Mouse (Mus musculus) right cerebral cortex, postnatal 36 days (tissue): ENCODE measurements around the gene Srrm1.
"Not testable (repeated sequence)": the region's sequence is repeated elsewhere in the genome, so short reads cannot be mapped to it uniquely, and the experiment has no call there.

Experiments
- DNase-seq, 2 experiments: peaks; one replicate each; pipeline ENCODE4 v3.0.0; 2022; ENCODE audit warnings: low spot score in 2 of 2, mixed read lengths in 1 of 2

Gene Srrm1

DNA sequence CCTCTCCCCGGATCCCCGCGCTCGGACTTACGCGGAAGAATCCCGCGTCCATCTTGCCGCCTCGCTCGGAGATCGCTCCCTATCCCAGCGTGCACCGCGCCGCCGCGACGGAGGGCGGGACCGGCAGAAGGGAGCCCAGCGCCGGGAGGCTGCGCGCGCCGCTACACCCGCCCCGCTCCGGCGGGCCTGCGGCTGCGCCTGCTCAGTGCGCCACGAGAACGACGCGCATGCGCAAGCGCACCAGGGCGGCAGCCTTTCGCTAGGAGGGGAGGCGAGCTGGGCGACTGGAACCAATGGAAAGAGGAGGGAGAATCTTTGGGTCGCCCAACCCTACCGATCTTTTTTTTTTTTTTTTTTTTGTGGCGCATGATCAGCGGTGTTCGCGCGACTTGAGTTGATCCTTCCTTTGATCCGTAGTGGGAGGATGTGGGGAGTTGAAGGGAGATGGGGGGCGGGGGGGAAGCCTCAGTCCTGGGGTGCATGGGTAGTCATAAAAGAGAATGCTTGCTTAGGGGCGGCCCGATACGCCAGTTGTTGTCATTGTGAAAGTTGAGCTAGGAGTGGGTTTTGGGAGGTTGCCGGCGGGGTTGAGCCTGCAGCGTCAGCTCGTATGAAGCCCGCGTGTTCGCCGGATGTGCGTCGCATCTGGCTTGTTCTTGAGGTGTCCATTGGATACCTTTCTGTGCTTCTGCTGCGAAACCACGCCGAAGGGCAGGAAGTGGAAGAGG, at the start of gene Srrm1:
Srrm1 (minus strand) TSS at position 256 of the 728 bp plus-strand sequence.
- DNase-seq: peak; percentile 96

DNA sequence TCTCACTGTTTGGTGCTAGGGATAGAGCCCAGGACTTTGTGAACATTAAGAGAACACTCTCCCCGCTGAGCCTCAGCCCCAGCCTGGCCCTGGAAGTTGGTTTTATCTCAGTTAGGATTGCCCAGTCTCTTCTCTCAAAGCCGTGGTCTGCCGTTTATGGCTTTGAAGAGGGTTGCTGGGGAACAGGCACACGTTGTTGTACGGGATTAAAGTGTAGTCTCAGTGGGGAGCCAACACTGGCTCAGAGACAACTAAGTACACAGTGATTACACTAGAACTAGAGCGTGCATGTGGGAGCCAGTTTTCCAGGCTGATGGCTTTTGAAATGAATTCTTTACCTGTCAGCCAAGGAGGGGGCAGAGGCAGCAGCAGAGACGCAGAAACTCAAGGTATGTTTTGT, 48.8 kb upstream of the Srrm1 start:
- DNase-seq: no peak

DNA sequence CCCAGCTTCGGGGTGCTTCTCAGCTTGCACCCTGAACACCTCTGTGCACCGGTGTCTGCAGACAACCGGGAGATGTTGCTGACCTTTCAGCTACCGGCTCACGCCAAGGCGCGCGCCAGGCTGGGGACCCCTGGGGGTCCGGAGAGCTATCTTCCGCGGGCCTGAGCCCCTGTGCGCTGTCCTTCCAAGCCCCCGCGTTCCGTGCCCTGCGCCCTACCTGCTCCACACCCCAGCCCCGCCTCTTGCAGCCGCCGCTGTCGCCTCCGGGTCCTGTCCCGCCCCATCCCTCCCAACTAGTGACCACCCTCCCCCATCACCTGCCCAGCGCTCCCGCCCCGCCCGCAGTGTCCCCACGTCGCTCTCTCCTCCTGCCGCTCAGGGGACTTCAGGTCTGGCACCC, 44.9 kb upstream of the Srrm1 start, which contains the start of gene Ncmap:
Ncmap (minus strand) TSS at position 237 of the 400 bp plus-strand sequence.
- no peak for DNase-seq

DNA sequence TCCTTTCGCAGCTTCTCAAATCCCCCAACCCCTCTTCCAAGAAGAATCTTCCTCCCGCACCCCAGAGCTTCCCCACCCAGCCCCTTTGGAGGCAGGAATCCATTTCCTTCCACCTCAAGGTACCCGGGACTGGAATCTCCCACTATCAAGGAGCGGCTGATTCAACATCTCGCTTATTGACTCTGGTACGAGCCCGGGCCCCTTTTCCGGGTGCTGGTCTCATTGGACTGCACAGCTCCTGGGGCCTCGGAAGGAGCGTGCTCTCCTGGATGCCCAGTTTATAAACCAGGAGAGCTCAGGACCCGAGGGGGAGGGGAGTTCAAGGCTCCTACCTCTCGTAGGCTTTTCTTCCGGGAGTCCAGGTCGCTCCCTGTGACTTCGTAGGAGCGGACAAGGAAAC, 44.4 kb upstream of the Srrm1 start:
- DNase-seq: no peak

DNA sequence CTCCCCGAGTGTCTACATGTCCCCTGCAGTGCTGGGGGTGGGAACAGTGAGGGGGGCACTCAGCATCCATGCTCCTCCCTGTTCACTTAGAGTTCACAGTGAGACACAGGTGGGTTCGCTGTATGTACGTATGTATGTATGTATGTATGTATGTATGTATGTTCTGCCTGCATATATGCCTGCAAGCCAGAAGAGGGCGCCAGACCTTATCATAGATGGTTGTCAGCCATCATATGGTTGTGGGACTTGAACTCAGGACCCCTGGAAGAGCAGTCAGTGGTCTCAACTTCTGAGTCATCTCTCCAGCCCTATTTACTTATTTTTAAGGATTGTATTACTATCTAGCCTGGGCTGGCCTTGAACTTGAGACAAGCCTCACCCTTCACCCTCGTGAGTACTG, 43.2 kb upstream of the Srrm1 start:
- no peak for DNase-seq

DNA sequence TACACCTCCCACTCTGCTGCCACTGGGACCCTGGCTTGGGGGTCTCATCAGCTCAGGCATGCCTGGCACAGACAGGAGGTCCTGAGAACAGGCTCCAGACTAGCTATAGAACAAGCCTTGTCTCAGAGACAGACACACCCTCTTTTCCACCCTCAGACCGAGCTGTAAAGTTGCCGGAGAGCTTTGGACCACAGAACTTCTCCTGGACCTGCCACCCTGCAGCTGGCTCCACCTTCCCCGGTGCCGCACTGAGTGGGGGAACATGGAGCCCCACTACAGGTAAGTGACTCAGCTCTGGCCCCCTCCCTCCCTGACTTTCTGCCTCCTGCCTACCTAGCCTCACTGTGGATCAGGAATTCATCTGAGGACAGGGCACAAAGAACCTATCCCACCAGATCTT, 42.3 kb upstream of the Srrm1 start:
- no peak for DNase-seq

DNA sequence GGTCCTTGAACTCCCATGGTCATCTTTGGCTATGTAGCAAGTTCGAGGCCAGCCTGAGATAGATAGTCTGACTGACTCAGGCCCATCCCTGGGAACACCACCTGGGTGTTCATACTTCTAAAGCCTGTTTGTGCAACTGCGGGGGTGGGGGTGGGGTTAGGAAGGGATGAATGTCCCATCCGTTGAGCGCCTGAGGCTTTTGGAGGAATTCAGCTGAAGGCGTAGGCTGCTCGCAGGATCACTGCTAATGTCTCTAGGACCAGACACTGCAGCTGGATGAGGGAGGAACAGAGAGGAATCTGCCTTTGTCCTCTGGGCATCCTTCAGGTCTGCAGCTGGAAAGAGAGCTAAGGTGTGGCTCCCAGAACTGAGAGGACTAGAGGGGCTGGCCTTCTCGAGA, 41.5 kb upstream of the Srrm1 start:
- DNase-seq: no peak

DNA sequence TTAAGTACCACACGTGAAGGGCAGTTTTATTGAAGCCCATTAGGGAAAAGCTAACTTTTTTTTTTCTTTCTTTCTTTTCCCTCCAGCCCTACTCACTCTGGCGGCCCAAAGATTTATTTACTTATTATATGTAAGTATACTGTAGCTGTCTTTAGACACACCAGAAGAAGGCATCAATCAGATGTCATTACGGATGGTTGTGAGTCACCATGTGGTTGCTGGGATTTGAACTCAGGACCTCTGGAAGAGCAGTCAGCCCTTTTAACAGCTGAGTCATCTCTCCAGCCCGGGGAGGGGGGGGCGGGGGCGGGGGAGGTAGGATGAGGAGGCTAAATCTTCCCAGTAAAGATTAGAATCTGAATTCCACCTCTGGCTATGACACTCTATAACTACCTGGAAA, 40.3 kb upstream of the Srrm1 start:
- no peak for DNase-seq

DNA sequence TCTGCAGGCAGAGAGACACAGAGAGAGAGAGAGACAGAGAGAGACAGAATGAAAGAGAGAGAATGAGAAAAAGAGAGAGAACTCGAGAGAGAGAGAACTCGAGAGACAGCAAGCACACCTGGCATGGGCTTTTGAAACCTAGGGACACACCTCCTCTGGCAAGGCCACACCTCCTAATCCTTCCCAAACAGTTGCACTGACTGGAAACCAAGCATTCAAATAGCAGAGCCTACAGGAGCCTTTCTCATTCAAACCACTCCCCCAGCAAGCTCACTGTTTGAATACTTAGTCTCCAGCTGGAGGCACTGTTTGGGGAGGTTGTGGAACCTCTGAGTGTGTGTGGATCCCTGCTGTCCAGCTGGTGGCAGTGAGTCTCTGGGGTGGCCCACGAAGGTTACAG, 39.7 kb upstream of the Srrm1 start:
- DNase-seq: no peak

DNA sequence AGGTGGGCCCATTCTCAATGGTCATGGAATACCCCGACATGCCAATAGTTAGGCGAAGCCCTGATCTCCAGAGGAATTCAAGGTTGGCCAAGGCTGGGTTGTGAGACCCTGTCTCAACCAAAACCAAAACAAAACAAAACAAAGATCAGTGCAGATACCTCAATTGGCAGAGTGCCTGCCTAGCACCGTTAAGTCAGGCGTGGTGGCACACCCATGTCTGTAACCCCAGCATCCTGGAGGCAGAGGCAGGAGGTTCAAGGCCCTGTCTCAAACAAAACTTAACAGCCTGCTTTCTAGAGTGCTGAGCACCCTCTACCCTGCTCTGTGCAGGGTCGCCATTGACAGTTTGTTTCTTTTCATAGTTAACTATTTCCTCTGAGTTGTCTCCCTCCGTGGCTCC, 37.9 kb upstream of the Srrm1 start:
- no peak for DNase-seq

DNA sequence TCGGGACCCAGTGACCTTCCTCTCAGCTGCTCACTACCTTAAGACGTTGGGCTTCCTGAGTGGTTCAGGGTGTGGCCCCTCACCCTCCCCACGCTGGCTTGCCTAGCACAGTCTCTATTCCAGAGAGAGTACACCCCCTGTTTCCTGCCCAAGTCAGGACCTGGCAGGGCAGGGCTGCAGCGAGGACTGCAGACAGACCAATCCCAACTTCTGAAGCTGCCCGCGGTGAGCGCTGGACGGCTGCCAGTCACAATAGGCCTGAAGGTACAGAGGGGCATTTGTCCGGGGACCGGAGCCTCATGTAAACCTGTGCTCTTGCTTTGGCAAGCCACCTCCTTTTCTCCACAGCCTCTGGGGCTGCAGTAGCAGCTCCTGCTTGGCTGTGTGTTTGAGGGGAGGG, 32.5 kb upstream of the Srrm1 start:
- no peak for DNase-seq

DNA sequence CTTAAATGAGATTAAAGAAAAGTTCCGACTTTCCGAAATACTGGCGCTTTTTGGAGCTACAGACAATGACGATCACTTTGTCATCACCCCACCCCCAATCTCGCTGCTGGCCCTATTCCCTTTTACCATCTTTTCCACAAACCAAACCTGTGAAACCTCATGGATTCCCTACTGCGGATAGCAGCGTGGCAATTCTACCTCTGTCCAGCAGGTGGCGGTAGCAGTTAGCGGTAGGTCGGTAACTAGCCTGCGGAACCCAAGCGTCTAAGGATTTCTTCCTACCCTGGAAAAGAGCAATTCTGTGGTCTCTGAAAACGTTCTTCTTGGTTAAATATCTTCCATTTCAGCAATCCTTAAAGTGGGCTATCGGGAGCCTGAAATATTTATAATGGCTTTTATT, 29.2 kb upstream of the Srrm1 start:
- peak in 1 of 2 experiments; percentile 16 for DNase-seq

DNA sequence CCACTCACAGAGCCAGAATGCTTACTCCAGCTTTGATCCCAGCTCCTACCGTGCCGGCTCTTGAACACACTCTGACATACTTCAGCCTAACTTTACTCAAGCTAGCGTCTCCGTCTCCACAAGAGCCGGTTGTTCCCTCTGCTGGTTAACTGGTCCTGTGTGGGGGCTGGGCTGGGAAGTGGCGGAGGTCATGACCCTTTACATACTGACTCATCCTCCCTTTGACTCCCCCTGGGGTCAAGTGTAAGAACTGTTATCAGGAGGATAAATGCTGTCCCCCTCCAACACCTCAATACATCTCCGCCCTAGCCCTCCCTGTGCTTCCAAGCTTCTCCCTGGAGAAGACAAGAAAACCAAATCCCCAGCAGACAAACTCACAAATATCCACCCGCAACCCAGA, 28.2 kb upstream of the Srrm1 start:
- no peak for DNase-seq

DNA sequence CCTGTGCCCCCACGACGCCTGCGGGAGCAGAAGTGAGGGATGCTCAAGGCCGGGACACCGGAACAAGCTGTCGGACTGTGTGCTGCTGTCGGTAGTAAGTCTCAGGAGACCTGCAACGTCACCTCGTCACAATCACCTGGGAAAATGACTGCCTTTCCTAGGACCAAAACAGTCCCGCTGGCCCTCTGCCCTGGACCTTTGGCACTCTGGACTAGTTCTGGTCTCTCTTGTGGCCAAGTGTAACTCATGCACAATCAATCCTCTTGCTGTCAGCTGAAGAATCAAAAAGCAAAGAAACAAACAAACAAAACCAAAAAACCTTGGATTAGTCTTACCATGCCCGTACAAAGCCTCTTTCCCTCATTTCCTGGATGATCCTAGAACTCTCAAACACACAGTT, 24.1 kb upstream of the Srrm1 start:
- DNase-seq: no peak

DNA sequence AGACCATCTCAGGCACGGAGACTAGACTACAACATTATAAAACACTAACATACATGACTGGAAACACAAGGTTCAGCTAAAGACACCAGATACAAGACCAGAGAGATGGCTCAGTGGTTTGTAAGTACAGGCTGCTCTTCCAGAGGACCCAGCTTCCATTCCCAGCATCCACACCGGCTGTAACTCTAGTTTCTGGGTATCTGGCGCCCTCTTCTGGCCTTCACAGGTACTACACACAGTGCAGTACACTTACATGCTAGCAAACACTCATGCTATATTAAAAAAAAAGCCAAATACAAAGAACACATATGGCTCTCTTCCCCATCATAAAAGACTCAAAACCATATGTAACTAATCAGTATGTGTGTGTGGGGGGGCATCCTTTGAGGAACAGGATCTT, 22.3 kb upstream of the Srrm1 start:
- no peak for DNase-seq

DNA sequence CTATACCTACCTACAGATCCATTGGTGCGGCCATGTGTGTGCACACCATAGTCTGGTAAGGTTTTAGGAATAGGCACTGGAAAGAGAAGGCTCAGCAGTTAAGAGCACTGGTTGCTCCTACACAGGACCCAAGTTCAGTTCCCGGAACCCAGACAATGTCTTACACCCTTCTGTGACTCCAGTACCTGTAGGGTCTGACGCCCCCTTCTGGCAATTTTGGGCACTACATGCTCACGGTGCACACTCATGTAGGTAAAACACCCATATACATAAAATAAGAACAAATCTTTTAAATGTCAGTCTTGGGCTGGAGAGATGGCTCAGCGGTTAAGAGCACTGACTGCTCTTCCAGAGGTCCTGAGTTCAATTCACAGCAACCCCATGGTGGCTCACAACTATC, 20.2 kb upstream of the Srrm1 start:
- no peak for DNase-seq

DNA sequence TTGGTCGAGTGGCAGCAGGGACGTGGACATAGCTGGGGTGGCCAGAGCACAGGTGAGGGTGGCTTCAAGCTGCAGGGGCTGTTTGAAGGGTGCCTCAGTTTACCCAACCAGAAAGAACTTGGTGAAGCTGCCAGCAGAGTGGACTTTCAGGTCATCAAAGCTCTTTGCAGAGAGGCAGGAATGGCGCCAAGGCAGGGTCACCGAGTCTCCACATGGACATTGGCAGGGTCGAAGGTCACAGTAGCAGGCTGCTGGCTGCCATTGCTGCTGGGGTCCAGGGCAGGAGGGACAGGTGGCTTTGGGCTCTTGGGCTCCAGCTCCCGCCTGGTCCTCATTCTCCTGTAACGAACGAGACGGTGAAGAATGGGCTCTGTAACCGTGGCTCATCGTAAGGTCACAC, 17.3 kb upstream of the Srrm1 start:
- DNase-seq: no peak

DNA sequence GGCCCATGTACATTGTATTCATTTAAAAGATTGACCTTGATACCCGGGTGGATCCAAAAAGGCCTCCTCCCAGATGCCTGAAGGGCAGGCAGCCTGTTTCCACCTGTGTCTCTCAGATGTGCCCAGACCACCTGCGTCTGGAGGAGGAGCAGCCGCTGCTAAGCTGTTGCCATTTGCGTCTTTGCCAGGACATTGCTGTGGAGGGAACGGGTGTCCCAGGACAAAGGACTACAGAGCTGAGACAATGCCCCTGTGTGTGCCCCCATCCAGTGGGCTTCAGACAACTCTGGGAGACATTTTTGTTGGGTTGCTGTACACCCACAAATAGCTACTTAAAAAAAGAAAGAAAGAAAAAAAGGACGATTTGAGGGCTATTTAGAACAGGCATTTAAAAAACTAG, 9.7 kb upstream of the Srrm1 start:
- no peak for DNase-seq

DNA sequence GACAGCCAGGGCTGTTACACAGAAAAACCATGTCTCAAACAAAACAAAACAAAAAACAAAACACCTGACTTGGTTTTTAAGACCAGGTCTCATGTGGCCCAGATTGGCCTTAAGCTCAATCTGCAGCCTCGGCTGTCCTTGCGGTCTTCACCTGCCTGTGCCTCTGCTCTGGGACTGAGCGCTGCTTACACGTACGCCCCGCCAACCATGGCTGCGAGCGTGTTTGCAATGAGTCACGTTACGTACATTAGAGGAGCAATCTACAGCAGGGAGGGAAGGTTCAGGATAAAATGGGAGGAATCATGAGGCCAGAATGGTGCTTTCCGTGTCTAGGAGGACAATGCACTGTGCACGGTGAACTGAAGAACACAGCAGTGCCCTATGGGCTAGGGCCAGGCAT, 8.6 kb upstream of the Srrm1 start:
- DNase-seq: no peak

DNA sequence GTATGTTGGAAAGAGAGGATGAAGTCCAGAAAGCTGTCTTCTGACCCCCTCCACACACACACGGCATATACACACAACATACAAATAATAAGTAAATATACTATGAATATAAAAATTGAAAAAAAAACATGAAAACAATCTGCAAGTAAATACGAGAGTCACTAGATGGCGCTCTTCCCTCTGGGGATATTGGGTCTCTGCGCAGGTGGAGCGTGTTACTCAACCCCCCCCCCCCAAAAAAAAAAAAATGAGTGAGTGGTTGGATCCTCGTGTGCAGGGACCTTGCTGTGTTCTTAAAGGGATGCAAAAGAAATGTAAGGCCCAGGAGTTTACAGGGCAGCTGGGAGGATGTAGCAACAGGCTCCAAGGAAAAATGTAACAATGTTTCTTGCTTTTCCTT, 5.6 kb upstream of the Srrm1 start:
- DNase-seq: no peak

DNA sequence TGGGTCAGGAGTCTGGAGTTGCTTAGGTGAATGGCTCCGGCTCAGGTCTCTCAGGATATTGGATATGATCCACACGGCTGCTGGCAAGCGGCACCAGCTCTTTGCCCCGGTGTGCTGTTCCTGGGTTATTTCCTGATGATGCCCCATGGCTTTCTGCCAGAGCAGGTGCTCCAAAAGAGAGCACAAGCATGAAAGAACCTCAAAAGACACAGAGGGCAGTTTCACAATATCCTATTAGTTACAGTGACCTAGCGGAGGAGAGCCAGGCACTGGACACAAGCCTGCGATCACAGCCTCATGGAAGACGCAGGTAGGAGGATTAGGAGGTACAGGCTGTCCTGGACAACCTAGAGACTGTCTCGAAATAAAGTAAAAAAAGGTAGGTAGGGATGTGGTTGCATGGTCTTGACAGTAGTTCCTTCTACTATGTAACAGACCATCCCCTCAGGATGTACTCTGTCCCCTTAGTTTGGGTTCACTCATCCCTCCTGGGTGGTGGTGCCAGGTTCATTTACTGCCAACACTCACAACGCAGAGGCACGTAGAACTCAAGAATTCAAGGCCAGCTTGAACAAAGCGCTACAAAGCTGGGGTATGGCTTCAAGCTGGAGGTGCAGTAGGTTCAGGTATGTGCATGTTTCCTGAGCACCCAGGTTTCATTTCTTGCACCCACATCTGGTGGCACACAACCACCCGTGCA, 4.2 kb upstream of the Srrm1 start:
- DNase-seq: no peak

DNA sequence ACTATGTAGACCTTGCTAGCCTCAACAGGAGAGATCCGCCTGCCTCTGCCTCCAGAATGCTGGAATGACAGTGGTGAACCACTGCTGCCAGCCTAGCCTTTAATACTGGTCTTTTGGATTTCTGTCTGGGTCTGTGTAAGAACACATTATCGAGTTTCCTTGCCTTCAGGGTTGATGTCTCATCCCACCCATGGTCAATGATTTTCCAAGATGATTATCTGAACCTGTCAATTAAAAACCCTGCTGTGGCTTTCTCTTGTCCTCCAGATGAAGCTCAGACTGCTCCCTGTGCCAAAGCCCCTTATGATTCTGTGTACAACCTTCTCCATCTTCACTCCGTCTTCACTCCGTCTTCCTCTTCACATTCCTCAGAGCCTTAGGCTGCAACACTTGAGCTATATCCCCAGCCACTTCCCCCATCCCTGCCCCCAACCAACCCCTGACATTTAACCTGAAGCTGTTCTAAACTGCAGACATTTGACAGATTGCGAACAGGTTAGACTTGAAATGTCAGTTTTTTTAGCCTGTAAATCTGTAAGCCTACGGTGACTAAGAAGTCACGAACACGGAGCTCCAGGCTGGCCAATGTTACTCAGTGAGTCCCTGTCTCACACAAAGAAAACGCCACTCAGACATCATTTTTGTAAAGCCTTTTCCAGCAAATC, 2.9 kb upstream of the Srrm1 start:
- DNase-seq: no peak

DNA sequence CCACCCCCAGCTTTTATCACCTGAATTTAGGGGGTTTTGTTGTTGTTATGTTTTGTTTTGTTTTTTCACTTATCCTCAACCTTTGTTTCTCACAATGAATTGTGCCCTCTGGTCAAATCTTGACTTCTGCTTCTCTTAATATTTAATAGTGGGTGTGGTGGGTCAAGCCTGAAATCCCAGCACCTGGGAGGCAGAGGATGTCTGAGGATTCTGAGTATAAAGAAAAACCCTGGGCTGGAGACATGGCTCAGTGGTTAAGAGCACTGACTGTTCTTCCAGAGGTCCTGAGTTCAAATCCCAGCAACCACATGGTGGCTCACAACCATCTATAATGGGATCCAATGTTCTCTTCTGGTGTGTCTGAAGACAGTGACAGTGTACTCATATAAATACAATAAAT, 1.6 kb upstream of the Srrm1 start:
- DNase-seq: not testable (repeated sequence)
